Mouse (Mus musculus) liver, embryonic 14.5 days (tissue): ENCODE data around the gene Tpr. TPM values are rescaled to one million over a fixed set of nuclear protein-coding genes. Genes with fewer than 3 reads are reported as not detected.

Experiments used
- ATAC-seq: fragments of 200-750 bp; cut with Nextera tagmentation; 2 replicates; pipeline ENCODE4 v1.8.0; 2017; ENCODE audit warnings: moderate number of reproducible peaks, mild to moderate bottlenecking, moderate library complexity; ENCODE audit not compliant: insufficient read depth
- DNase-seq, 3 experiments: peaks; one replicate each; pipeline ENCODE4 v3.0.0-alpha.2; 2012 to 2013; ENCODE audit warnings: low read depth in 3 of 3, low spot score in 3 of 3
- H3K27ac ChIP-seq: fragments of 300-500 bp; sonication (generic); 2 replicates; pipeline ENCODE4 v1.5.1; 2014; ENCODE audit warnings: moderate library complexity, mild to moderate bottlenecking, control low read depth, inconsistent platforms
- H3K27me3 ChIP-seq: fragments of 300-500 bp; sonication (generic); 2 replicates; pipeline ENCODE4 v1.6.1; 2014; ENCODE audit warnings: mild to moderate bottlenecking, low read length, moderate library complexity; ENCODE audit not compliant: control insufficient read depth, insufficient read depth
- H3K36me3 ChIP-seq: fragments of 300-500 bp; sonication (generic); replicated peaks from 2 replicates; pipeline ENCODE4 v1.6.1; 2014; ENCODE audit warnings: low read depth; ENCODE audit not compliant: control insufficient read depth, insufficient read depth
- H3K4me1 ChIP-seq, 2 experiments: fragments of 200-500 bp in 1 of 2; fragments of 300-500 bp in 1 of 2; sonication (generic) in 1 of 2; replicated peaks; 2 replicates each; pipeline ENCODE4 v1.6.1; 2012 to 2014; ENCODE audit warnings: antibody characterized with exemption in 1 of 2, inconsistent platforms in 1 of 2, low read length in 1 of 2; ENCODE audit not compliant: control insufficient read depth in 2 of 2, insufficient read depth in 2 of 2
- H3K4me2 ChIP-seq: fragments of 300-500 bp; sonication (generic); 2 replicates; pipeline ENCODE4 v1.6.1; 2014; ENCODE audit warnings: low read depth, mild to moderate bottlenecking, control low read depth, moderate library complexity
- H3K4me3 ChIP-seq, 2 experiments: fragments of 200-500 bp in 1 of 2; fragments of 300-500 bp in 1 of 2; sonication (generic) in 1 of 2; 2 replicates each; pipeline ENCODE4 v1.5.1; 2012 to 2014; ENCODE audit warnings: low read depth in 2 of 2, low read length in 2 of 2, mild to moderate bottlenecking in 2 of 2, control low read depth in 1 of 2, inconsistent platforms in 1 of 2, moderate library complexity in 1 of 2; ENCODE audit not compliant: insufficient read depth in 1 of 2
- H3K9ac ChIP-seq: fragments of 300-500 bp; sonication (generic); replicated peaks from 2 replicates; pipeline ENCODE4 v1.6.1; 2014; ENCODE audit warnings: mild to moderate bottlenecking, control low read depth, moderate library complexity
- H3K9me3 ChIP-seq: fragments of 300-500 bp; sonication (generic); 2 replicates; pipeline ENCODE4 v1.6.1; 2016; ENCODE audit warnings: low read length, mixed read lengths; ENCODE audit not compliant: control insufficient read depth
- CTCF ChIP-seq: IDR thresholded peaks from 2 replicates; pipeline ENCODE4 v1.5.1; 2016; ENCODE audit warnings: antibody characterized with exemption, low read depth, control low read depth
- EP300 ChIP-seq: IDR thresholded peaks from 2 replicates; pipeline ENCODE4 v1.6.1; 2016; ENCODE audit warnings: antibody characterized with exemption, low read depth
- WGBS: fragments of 180-500 bp; shearing (Covaris S2); extraction: QIAGEN DNeasy Blood & Tissue Kit; methylation state at CpG from one replicate; pipeline ENCODE4 v1.1.7; 2014; ENCODE audit not compliant: insufficient replicate concordance; 5-methylcytosine and 5-hydroxymethylcytosine counted together
- polyA plus RNA-seq, 2 experiments: library from polyadenylated mRNA; depleted of rRNA in 1 of 2; stranded (reverse) in 1 of 2; unstranded in 1 of 2; fragments of >200 nt; fragmentation: Nextera tagmentation in 1 of 2; extraction: Ambion mirVana in 1 of 2; gene quantifications; 2 replicates each; pipeline versions ENCODE4 v1.2.1 to v1.2.3; 2012 to 2014

The Tpr gene
- polyA plus RNA-seq, 2 experiments, result 64.0 to 71.4 TPM

DNA sequence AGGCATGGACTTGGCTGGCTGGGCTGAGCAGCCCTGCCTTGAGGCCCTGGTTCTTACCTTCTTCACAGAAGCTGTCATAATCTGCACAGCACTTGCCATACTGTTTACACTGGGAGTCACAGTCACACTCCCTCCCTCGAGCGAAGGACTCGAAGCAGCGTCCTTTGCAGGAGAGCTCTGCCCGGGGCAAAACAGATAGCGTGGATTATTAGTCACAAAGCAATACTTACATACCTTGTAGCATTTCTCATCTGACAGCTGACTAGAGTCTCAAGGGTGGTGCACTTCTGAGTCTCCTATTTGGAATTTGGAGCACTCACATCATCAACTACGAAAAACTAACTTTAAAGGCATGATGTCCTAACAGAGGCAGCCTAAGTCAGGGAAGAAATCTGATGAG is 68.0 kb downstream of the Tpr start:
- no peak for DNase-seq

DNA sequence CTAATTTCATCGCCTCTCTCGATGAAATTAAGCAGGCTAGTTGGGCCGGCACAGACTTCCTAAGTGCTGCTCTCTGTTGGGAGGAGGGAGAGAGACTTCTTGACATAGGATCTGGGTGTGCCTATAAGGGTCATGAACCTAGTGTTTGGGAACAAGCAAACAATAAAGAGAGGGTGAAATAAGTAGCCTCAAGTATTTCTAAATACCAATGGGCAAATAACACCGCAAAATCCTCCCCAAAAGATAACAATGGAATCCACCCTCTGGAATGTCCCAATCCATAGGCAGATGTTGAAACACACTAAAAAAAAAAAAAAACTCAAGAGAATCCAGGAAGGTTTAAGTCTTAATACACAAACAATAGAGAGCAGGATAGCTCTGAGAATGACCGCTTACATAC is 70.4 kb downstream of the Tpr start:
- Histone ChIP-seq H3K36me3 (no peaks in the 10 kb centered on the region), H3K9me3 (no peaks in the 10 kb centered on the region), H3K4me3 (no peak overlapping the region), H3K4me2 (no peak overlapping the region), H3K9ac (no peak overlapping the region), H3K27me3 (no peaks in the 10 kb centered on the region), H3K27ac (no peak overlapping the region), H3K4me1 (peaks cover 0 to 6% of the 10 kb centered on the region in 2 experiments; a peak in 1 of 4 replicates)
- 68% methylated on average over 5 of the region's 5 CpGs for WGBS
- DNase-seq (no peak), ATAC-seq (no peak)
- TF ChIP-seq CTCF, result no peak
- no peak for TF ChIP-seq EP300

More for the DNA sequence above, 68.0 kb downstream of the Tpr start:
- no peak overlapping the region for H3K9ac ChIP-seq
- H3K27me3 ChIP-seq, result no peaks in the 10 kb centered on the region
- H3K36me3 ChIP-seq, result no peaks in the 10 kb centered on the region
- ATAC-seq, result no peak
- no peak overlapping the region for H3K4me2 ChIP-seq
- WGBS, result 62% methylated on average over 7 of the region's 7 CpGs
- no peak overlapping the region for H3K4me3 ChIP-seq
- no peaks in the 10 kb centered on the region for H3K9me3 ChIP-seq
- H3K27ac ChIP-seq, result no peak overlapping the region
- TF ChIP-seq EP300, result no peak
- TF ChIP-seq CTCF, result no peak
- peaks cover 0 to 6% of the 10 kb centered on the region in 2 experiments; a peak in 1 of 4 replicates for H3K4me1 ChIP-seq

DNA sequence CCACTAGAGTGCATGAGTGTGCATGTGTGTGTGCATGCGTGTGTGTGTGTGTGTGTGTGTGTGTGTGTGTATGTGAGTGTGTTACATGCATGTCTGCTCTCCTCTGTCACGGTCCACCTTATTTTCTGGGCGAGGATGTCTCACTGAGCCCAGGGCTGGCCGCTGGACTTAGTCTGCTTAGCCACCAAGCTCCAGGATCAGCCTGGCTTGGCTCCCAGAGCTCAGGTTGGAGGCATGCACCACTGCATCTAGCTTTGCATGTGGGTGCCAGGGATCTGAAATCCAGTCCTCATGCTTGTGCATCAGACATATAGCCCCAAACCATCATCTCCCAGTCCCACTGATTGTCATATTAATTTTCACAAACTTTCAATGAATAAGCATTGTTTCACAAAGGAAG is 71.1 kb downstream of the Tpr start:
- no peak for ATAC-seq
- WGBS, result 67% methylated on average over 4 of the region's 4 CpGs
- no peak for DNase-seq
- Histone ChIP-seq H3K36me3 (no peaks in the 10 kb centered on the region), H3K4me3 (no peak overlapping the region), H3K9ac (no peak overlapping the region), H3K27me3 (no peaks in the 10 kb centered on the region), H3K27ac (no peak overlapping the region), H3K9me3 (no peaks in the 10 kb centered on the region), H3K4me2 (no peak overlapping the region), H3K4me1 (peaks cover 0 to 6% of the 10 kb centered on the region in 2 experiments; a peak in 1 of 4 replicates)
- TF ChIP-seq CTCF (no peak), EP300 (no peak)

DNA sequence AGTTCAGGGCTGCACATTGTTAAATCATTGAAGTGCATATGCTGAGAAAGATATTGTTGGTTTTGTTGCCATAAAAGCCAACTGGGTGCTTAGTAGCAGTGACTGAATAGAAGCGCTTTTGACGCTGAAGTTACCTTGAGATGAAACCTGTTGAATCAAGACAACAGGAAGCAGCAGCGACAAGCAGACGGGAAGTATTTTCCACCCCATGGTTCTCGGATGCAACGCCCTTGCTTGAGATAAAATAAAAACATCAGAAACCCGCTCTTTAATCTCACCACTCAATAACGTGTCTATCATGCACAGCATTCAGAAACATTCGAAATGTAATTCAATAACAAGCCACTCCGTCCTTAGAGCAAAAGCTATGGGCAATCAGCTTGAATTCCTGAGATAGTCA is 72.7 kb downstream of the Tpr start:
- Histone ChIP-seq H3K9ac (no peak overlapping the region), H3K36me3 (no peaks in the 10 kb centered on the region), H3K27ac (no peak overlapping the region), H3K4me1 (no peaks in the 10 kb centered on the region), H3K27me3 (no peaks in the 10 kb centered on the region), H3K4me2 (no peak overlapping the region), H3K4me3 (no peak overlapping the region), H3K9me3 (no peaks in the 10 kb centered on the region)
- ATAC-seq (no peak), DNase-seq (no peak)
- WGBS, result 56% methylated on average over 10 of the region's 10 CpGs
- no peak for TF ChIP-seq EP300
- no peak for TF ChIP-seq CTCF

DNA sequence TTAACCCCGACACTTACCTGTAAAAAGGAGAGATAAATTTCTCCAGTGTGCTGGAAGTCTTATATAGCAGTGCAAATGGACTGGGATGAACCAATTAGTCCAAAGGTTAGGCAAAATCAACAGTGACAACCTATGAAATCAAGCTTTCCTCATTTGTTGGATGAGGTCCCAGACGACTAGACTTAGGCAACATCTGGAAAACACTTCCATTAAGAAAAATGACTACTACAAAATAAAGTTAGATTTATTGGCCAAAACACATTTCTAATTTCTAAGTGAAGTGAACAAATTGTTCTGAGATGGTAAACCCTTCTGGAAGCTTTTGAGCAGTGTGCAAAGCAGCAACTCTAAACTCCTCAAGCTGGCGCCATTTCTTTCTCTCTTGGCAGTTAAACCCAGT is 73.5 kb downstream of the Tpr start, which contains the start of gene Prg4:
Prg4 (minus strand) TSS at position 34 of the 400 bp plus-strand sequence.
- WGBS, result 64% methylated on average over 3 of the region's 3 CpGs
- no peaks in the 10 kb centered on the region for H3K27me3 ChIP-seq
- no peak within 1 kb of the TSS for H3K4me3 ChIP-seq
- no peak within 1 kb of the TSS for H3K9ac ChIP-seq
- H3K36me3 ChIP-seq, result no peaks in the 10 kb centered on the region
- no peaks in the 10 kb centered on the region for H3K4me1 ChIP-seq
- DNase-seq (no peak), ATAC-seq (no peak)
- H3K9me3 ChIP-seq, result no peaks in the 10 kb centered on the region
- H3K4me2 ChIP-seq, result no peak within 1 kb of the TSS
- TF ChIP-seq EP300, result no peak
- no peak for TF ChIP-seq CTCF
- H3K27ac ChIP-seq, result no peak within 1 kb of the TSS
